Mouse (Mus musculus) testis, postnatal 10 days (tissue): ENCODE measurements around the gene Olfr1445.

ENCODE experiments used
- DNase-seq: peaks from one replicate; pipeline ENCODE4 v3.0.0; 2021; ENCODE audit warnings: low spot score

Gene Olfr1445

GRCm38 (mm10) chr19:12883555-12883954, at the start of gene Olfr1445:
Gene Olfr1445 (plus strand): TSS chr19:12883855.
- DNase-seq = no peak

GRCm38 (mm10) chr19:12838507-12838906, 45.1 kb upstream of the Olfr1445 start:
- no peak for DNase-seq

GRCm38 (mm10) chr19:12846382-12846781, 37.3 kb upstream of the Olfr1445 start, which contains the start of gene Gm5244:
Gene Gm5244 (plus strand): TSS chr19:12846682.
- no peak for DNase-seq

GRCm38 (mm10) chr19:12856983-12857382, 26.7 kb upstream of the Olfr1445 start, which contains the start of gene Olfr1444:
Gene Olfr1444 (plus strand): TSS chr19:12857283.
- no peak for DNase-seq

DNA sequence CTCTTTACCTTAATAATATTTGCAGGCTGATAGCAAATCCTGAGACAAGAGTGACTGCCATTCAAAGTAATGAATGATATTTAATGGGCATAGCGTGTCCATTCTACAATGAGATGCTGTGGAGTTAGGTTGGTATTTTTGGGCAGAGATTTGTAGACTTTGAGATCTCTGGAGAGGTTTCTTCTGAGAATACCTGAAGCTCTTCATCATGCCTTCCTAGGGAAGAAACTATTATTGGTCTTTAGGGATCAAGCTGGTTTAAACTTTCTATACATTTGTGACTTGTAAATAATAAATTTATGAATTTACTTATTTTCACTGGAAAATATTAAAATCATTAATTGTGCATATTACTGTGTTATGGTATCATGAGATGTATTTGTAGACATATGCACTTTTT, 9.8 kb downstream of the Olfr1445 start, which contains the start of gene Olfr1446:
Gene Olfr1446 (minus strand): TSS at position 101 of the 400 bp plus-strand sequence.
- no peak for DNase-seq

- no peak for DNase-seq
Observed at GRCm38 (mm10) chr19:12903643-12904042, 20.0 kb downstream of the Olfr1445 start, which contains the start of gene Olfr1447. Gene Olfr1447 (minus strand): TSS chr19:12903743.

- no peak for DNase-seq
Observed at GRCm38 (mm10) chr19:12924319-12924718, 40.7 kb downstream of the Olfr1445 start, which contains the start of gene Olfr1448. Gene Olfr1448 (minus strand): TSS chr19:12924419.

DNA sequence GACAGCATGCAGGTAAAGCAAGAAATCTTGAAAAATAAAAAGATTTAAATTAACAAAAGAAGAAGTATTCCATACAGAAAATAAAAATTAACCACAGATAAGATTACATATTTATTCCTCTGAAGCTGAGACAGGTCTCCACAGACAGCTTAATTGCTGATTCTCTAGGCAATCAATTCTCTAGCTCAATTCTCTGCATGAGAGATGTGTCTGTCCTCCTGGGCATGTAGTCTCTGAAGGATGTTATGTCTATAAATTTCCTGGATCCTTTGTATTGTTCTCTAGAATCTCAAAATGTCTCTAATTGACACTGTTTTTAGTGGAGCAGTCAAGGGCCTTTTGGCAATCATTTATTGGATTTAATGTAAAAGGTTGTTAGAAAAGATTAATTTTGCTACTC, 46.9 kb downstream of the Olfr1445 start, which contains the start of gene Olfr1449:
Gene Olfr1449 (plus strand): TSS at position 301 of the 400 bp plus-strand sequence.
- no peak for DNase-seq
